In genomic region chr8:107658386-107658785, GRCm38 (mm10) we compare ENCODE assay signal across 33 mouse cellular contexts.
"Had no signal": no experiment of that assay in that cellular context is flagged by ENCODE, and none has a peak within 500 bp of the region (broad histone marks: within the 10 kb centered on the region; RNA-seq: fewer than 3 reads in every experiment).

No protein-coding gene starts in this region.

- H3K27ac ChIP-seq: heart, embryonic 13.5 days; heart, embryonic 15.5 days; hindbrain, embryonic 10.5 days; hindbrain, embryonic 12.5 days; hindbrain, embryonic 13.5 days; hindbrain, embryonic 14.5 days; hindbrain, embryonic 15.5 days; hindbrain, postnatal 0 days; intestine, embryonic 15.5 days; kidney, embryonic 15.5 days; kidney, postnatal 0 days; layer of hippocampus, adult 2 months; left cerebral cortex, adult 2 months had no signal

- H3K4me2 ChIP-seq: heart, embryonic 11.5 days; heart, embryonic 13.5 days; heart, embryonic 15.5 days; hindbrain, embryonic 12.5 days; hindbrain, embryonic 13.5 days; hindbrain, embryonic 14.5 days; hindbrain, embryonic 15.5 days; intestine, embryonic 15.5 days; kidney, embryonic 15.5 days had no signal

- H3K4me3 ChIP-seq: heart, embryonic 13.5 days; heart, embryonic 15.5 days; hindbrain, embryonic 10.5 days; hindbrain, embryonic 12.5 days; hindbrain, embryonic 13.5 days; hindbrain, embryonic 15.5 days; intestine, embryonic 15.5 days; kidney, embryonic 15.5 days; layer of hippocampus, adult 2 months; left cerebral cortex, adult 2 months had no signal

- DNase-seq: heart, postnatal 10 days; heart, postnatal 14 days; heart, postnatal 4 days; kidney, adult 11 months; kidney, adult 18-20 months; kidney, adult 2 months; kidney, adult 8-10 months; kidney, adult 9 months; kidney, postnatal 10 days; kidney, postnatal 14 days; kidney, postnatal 25 days; kidney, postnatal 36 days; kidney, postnatal 4 days; layer of hippocampus, adult 9-11 months; layer of hippocampus, postnatal 36 days had no signal

- H3K27me3 ChIP-seq: heart, embryonic 13.5 days; heart, embryonic 15.5 days; hindbrain, embryonic 12.5 days; hindbrain, embryonic 13.5 days; hindbrain, embryonic 15.5 days; intestine, embryonic 15.5 days; kidney, embryonic 15.5 days had no signal

- H3K36me3 ChIP-seq: heart, embryonic 13.5 days; heart, embryonic 15.5 days; hindbrain, embryonic 10.5 days; hindbrain, embryonic 12.5 days; hindbrain, embryonic 13.5 days; hindbrain, embryonic 15.5 days; intestine, embryonic 15.5 days; kidney, embryonic 15.5 days had no signal

- H3K9ac ChIP-seq: heart, embryonic 13.5 days; heart, embryonic 15.5 days; hindbrain, embryonic 12.5 days; hindbrain, embryonic 13.5 days; hindbrain, embryonic 14.5 days; hindbrain, embryonic 15.5 days; intestine, embryonic 15.5 days; kidney, embryonic 15.5 days had no signal

- ATAC-seq: hindbrain, embryonic 16.5 days; hindbrain, postnatal 0 days; inflammation-experienced regulatory T-cells, adult 6 months; intestine, embryonic 15.5 days; intestine, embryonic 16.5 days; intestine, postnatal 0 days had no signal

- H3K9me3 ChIP-seq: heart, embryonic 13.5 days; heart, embryonic 15.5 days; hindbrain, embryonic 10.5 days; hindbrain, embryonic 12.5 days; hindbrain, embryonic 13.5 days; hindbrain, embryonic 15.5 days; intestine, embryonic 15.5 days; kidney, embryonic 15.5 days had no signal

- H3K4me1 ChIP-seq: heart, embryonic 13.5 days; heart, embryonic 15.5 days; hindbrain, embryonic 10.5 days; hindbrain, embryonic 12.5 days; hindbrain, embryonic 13.5 days; hindbrain, embryonic 15.5 days; intestine, embryonic 15.5 days; kidney, embryonic 15.5 days had no signal
